Mouse (Mus musculus) midbrain, embryonic 11.5 days (tissue): ENCODE data around the gene Ap2s1. TPM values are rescaled to one million over a fixed set of nuclear protein-coding genes. Genes with fewer than 3 reads are reported as not detected.
A peak's percentile ranks its signal among the peaks of the same experiment; 100 is the strongest.

ENCODE experiments used
- ATAC-seq: fragments of 200-750 bp; cut with Nextera tagmentation; 2 replicates; pipeline ENCODE4 v1.8.0; 2017; ENCODE audit warnings: moderate TSS enrichment, moderate library complexity; ENCODE audit not compliant: low FRiP score
- DNase-seq: peaks from one replicate; pipeline ENCODE4 v3.0.0; 2015; ENCODE audit warnings: low spot score; ENCODE audit errors: missing footprints
- H3K27ac ChIP-seq: fragments of 300-500 bp; sonication (generic); 2 replicates; pipeline ENCODE4 v1.5.1; 2014; ENCODE audit warnings: low read depth, low read length
- H3K27me3 ChIP-seq: fragments of 300-500 bp; sonication (generic); 2 replicates; pipeline ENCODE4 v1.6.1; 2014; ENCODE audit warnings: mild to moderate bottlenecking, low read length, moderate library complexity, mixed read lengths; ENCODE audit not compliant: control insufficient read depth, insufficient read depth
- H3K36me3 ChIP-seq: fragments of 300-500 bp; sonication (generic); 2 replicates; pipeline ENCODE4 v1.6.1; 2014; ENCODE audit warnings: mild to moderate bottlenecking, low read length, moderate library complexity, mixed read lengths; ENCODE audit not compliant: control insufficient read depth, insufficient read depth
- H3K4me1 ChIP-seq: fragments of 300-500 bp; sonication (generic); 2 replicates; pipeline ENCODE4 v1.6.1; 2014; ENCODE audit warnings: low read length; ENCODE audit not compliant: control insufficient read depth, insufficient read depth
- H3K4me2 ChIP-seq: fragments of 300-500 bp; sonication (generic); 2 replicates; pipeline ENCODE4 v1.6.1; 2014; ENCODE audit warnings: mild to moderate bottlenecking, moderate library complexity
- H3K4me3 ChIP-seq: fragments of 300-500 bp; sonication (generic); 2 replicates; pipeline ENCODE4 v1.5.1; 2014; ENCODE audit warnings: low read depth, low read length
- H3K9ac ChIP-seq: fragments of 300-500 bp; sonication (generic); 2 replicates; pipeline ENCODE4 v1.6.1; 2014; ENCODE audit warnings: low read length
- H3K9me3 ChIP-seq: fragments of 300-500 bp; sonication (generic); 2 replicates; pipeline ENCODE4 v1.6.1; 2016; ENCODE audit warnings: low read length; ENCODE audit not compliant: control insufficient read depth
- WGBS: fragments of 180-500 bp; shearing (Covaris S2); extraction: QIAGEN DNeasy Blood & Tissue Kit; methylation state at CpG from one replicate; pipeline ENCODE4 v1.1.7; 2014; 5-methylcytosine and 5-hydroxymethylcytosine counted together
- polyA plus RNA-seq: library from polyadenylated mRNA; unstranded; fragments of >200 nt; fragmentation: Nextera tagmentation; extraction: Ambion mirVana; gene quantifications from 2 replicates; pipeline ENCODE4 v1.2.1, GENCODE M21; 2014

Gene Ap2s1
- polyA plus RNA-seq, 1 experiment from 2014 or later = 300 TPM

DNA sequence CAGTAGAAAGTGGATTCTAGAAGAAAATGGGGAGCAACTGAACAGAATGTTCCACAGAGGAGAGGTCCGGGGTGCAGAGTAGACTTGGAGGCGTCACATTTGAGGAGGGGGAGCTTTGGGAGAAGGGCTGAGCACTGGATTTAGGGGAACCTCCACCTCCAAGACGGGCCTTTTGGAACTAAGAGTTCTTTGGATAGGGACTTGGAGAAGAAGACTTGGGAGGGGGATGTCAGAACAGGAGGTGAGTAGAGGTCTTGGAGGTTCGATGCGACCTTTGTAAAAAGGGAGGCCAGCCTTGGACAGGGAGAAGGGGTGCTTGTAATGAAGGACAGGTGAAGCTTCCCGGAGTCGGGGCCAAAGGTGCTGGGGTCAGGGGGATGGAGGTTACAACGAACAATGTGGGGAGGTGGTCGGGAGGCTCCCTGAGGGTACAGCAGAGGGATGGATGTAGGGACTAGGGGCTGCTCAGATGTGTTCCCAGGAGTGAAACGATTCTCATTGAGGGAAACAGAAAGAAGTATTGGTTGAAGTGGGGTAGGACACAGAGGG is 920 bp downstream of the Ap2s1 start:
- Histone ChIP-seq H3K9me3 (no peaks in the 10 kb centered on the region), H3K27ac (no peak overlapping the region), H3K36me3 (peaks cover 2% of the 10 kb centered on the region; the same call in 1 of the 2 replicates), H3K9ac (peak overlapping the region; percentile 83), H3K27me3 (no peaks in the 10 kb centered on the region), H3K4me1 (peaks cover 14% of the 10 kb centered on the region), H3K4me2 (peak overlapping the region; percentile 89), H3K4me3 (peak overlapping the region; percentile 78)
- no peak for DNase-seq
- 62% methylated on average over 10 of the region's 10 CpGs for WGBS
- ATAC-seq = no peak

DNA sequence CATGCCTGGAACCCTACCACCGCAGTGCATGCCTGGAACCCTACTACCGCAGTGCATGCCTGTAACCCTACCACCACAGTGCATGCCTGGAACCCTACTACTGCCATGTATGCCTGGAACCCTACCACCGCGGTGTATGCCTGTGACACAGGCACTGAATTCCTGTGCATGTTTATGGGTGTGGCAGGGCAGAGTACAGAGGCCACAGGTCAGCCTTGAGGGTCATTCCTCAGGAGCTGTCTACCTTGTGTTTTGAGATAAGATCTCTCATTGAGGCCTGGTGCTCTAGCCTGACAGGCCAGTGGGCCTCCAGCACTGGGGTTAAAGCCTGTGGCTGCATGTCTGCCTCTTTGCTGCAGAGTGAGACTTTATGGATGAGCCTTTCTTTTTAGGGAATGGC is 7.2 kb downstream of the Ap2s1 start:
- no peak for DNase-seq

DNA sequence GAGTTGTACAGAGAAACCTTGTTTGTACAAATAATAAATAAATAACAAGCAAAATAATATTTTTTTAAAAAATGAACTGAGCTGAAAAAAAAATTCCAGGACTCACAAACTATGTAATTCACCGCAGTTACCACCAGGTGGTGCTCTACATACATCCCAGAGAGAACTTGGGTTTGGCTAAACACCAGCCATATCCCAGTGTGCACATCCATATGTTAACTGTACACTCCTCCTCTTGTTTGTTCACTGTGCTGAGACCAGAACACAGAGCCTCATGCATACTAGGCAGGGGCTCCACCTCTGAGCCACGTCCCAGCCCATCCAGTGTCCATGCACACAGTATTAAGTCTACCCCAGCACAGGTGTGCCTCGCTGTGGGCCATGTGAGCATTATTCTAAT is 7.9 kb downstream of the Ap2s1 start:
- no peak overlapping the region for H3K4me2 ChIP-seq
- no peaks in the 10 kb centered on the region for H3K9me3 ChIP-seq
- DNase-seq (peak; percentile 93), ATAC-seq (peak; percentile 63; the same call in 1 of the 2 replicates)
- H3K36me3 ChIP-seq = peaks cover 12% of the 10 kb centered on the region; the same call in 1 of the 2 replicates
- H3K27me3 ChIP-seq = no peaks in the 10 kb centered on the region
- no peaks in the 10 kb centered on the region for H3K4me1 ChIP-seq
- H3K27ac ChIP-seq = no peak overlapping the region
- H3K9ac ChIP-seq = no peak overlapping the region
- WGBS = 53% methylated on average over 3 of the region's 3 CpGs
- no peak overlapping the region for H3K4me3 ChIP-seq

More for the DNA sequence above, 7.2 kb downstream of the Ap2s1 start:
- H3K4me3 ChIP-seq = no peak overlapping the region
- H3K27ac ChIP-seq = no peak overlapping the region
- H3K4me2 ChIP-seq = no peak overlapping the region
- no peak overlapping the region for H3K9ac ChIP-seq
- no peaks in the 10 kb centered on the region for H3K4me1 ChIP-seq
- no peaks in the 10 kb centered on the region for H3K9me3 ChIP-seq
- H3K27me3 ChIP-seq = no peaks in the 10 kb centered on the region
- no peak for ATAC-seq
- peaks cover 12% of the 10 kb centered on the region; the same call in 1 of the 2 replicates for H3K36me3 ChIP-seq
- 92% methylated on average over 4 of the region's 4 CpGs for WGBS

DNA sequence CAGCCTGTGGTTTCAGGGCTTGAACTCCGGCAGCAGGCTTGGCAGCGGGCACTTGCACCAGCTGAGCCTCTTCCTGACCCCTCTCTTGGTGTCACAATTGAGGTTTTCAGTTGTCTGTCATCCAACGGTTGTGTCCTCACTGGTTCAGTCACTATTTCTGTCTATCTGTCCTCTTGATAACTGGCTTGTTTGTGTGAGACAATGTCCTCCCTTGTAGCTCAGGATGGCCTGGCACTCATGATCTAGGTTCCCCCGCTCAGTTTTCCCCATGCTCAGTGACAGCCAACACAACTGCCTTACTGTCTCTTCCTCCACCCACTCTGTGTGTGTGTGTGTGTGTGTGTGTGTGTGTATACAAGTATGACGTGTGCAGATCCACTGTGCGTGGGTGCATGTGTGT is 9.4 kb downstream of the Ap2s1 start:
- no peaks in the 10 kb centered on the region for H3K27me3 ChIP-seq
- no peak overlapping the region for H3K4me2 ChIP-seq
- DNase-seq = no peak
- H3K4me1 ChIP-seq = no peaks in the 10 kb centered on the region
- no peak overlapping the region for H3K9ac ChIP-seq
- peaks cover 12% of the 10 kb centered on the region; the same call in 1 of the 2 replicates for H3K36me3 ChIP-seq
- no peak overlapping the region for H3K4me3 ChIP-seq
- 93% methylated on average over 6 of the region's 6 CpGs for WGBS
- no peaks in the 10 kb centered on the region for H3K9me3 ChIP-seq
- H3K27ac ChIP-seq = no peak overlapping the region
- ATAC-seq = no peak

DNA sequence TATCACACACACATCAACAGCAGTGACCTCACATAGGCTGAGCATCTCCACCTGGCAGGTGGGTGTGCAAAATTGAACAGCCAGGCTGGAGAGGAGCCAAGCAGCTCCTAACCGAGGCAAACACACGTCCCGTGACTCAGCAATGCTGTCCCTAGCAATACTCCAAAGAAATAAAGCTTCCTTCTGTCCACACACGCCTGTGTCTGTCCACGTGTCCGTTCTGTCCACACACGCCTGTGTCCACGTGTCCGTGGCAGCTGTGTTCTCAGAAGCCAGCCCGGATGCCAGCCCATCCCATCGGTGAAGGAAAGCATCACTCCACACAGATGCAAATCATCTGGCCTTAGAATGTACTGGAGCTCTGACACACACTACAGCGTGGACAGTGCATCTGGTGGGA is 13.8 kb downstream of the Ap2s1 start:
- no peaks in the 10 kb centered on the region for H3K27me3 ChIP-seq
- 89% methylated on average over 12 of the region's 12 CpGs for WGBS
- H3K36me3 ChIP-seq = peaks cover 7% of the 10 kb centered on the region; the same call in 1 of the 2 replicates
- H3K9ac ChIP-seq = no peak overlapping the region
- H3K4me1 ChIP-seq = no peaks in the 10 kb centered on the region
- no peak overlapping the region for H3K27ac ChIP-seq
- DNase-seq = no peak
- no peaks in the 10 kb centered on the region for H3K9me3 ChIP-seq
- no peak overlapping the region for H3K4me3 ChIP-seq
- no peak overlapping the region for H3K4me2 ChIP-seq
- no peak for ATAC-seq

DNA sequence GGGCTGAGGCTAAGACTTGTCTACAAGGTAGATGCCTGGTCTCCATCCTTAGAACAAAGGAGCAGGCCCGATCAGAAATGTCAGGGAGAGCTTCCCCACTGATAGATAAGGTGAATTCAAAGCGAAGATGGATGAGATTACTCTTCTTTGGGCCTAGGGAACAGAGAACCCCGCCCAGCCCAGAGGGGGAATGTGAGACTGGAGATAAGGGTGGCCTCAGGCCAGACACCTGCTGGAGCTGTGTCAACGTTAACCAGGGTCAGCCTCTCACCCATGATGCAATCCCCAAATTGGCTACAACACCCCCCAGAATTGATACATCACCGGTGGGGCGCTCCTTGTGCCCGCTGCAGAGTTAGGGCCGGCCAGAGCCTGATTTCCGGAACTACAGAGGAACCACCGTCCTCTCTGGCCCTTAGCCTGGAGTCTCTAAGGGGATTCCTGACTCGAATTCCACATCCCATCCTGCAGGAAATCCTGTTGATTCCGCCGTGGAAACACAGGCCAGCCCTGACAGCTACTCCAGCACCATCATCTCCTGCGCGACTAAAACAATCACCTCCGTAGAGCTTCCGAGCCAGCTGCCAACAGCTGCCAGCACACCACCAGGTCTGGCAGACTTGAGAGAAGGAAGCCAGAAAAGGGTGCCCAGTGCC is 17.3 kb downstream of the Ap2s1 start:
- Histone ChIP-seq H3K9me3 (no peaks in the 10 kb centered on the region), H3K4me3 (no peak overlapping the region), H3K27ac (no peak overlapping the region), H3K36me3 (no peaks in the 10 kb centered on the region), H3K9ac (no peak overlapping the region), H3K4me2 (no peak overlapping the region), H3K4me1 (no peaks in the 10 kb centered on the region), H3K27me3 (no peaks in the 10 kb centered on the region)
- no peak for ATAC-seq
- DNase-seq = no peak
- 77% methylated on average over 17 of the region's 17 CpGs for WGBS

DNA sequence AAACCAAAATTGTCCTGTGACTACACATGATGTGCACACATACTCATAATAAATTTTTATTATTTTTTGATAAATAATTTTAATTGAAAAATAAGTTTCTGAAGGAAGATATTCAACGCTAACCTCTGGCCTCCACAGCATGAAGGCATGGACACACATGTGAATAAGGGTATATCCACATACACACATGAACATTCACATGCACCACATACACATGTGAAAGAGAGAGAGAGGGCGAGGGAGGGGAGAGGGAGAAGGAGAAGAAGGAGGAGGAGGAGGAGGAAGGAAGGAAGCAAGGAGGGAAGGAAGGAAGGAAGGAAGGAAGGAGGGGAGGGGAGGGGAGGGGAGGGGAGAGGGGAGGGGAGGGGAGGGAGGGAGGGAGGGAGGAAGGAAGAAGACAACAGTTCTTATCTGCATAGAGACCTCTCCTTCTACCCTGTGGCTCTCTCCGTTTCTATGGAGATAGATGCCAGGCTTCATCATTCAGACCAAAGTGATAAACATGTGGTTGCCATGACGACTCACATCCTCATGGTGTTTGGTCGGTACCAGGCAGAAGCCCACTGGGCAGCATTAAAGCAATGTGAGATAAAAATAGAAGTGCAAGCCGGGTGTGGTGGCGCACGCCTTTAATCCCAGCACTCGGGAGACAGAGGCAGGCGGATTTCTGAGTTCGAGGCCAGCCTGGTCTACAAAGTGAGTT is 20.8 kb downstream of the Ap2s1 start:
- Histone ChIP-seq H3K9me3 (no peaks in the 10 kb centered on the region), H3K4me2 (no peak overlapping the region), H3K9ac (no peak overlapping the region), H3K4me3 (no peak overlapping the region), H3K36me3 (no peaks in the 10 kb centered on the region), H3K27me3 (no peaks in the 10 kb centered on the region), H3K27ac (no peak overlapping the region), H3K4me1 (no peaks in the 10 kb centered on the region)
- ATAC-seq = peak; percentile 38; the same call in 1 of the 2 replicates
- 77% methylated on average over 10 of the region's 11 CpGs for WGBS
- DNase-seq = no peak

DNA sequence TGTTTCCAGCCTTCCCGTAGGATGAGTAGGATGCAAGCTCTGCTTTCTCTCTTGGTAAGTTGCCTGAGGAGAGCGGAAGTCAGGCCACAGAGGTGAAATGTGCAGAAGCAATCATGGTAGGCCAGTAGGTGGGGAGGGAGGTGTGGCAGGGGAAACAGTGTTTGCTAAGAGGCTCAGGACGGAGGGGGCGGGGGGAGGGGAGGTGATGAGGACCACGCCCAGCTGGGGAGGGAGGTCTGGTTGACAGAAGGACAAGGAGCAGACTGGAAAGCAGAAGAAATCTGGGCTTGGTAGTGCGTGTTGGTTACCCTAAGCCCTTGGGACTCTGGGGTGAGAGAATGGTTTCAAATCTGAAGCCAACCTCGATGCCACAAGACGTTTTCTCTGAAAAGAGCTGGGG is 22.1 kb downstream of the Ap2s1 start:
- 27% methylated on average over 8 of the region's 8 CpGs for WGBS
- no peak overlapping the region for H3K4me2 ChIP-seq
- H3K4me1 ChIP-seq = no peaks in the 10 kb centered on the region
- no peaks in the 10 kb centered on the region for H3K27me3 ChIP-seq
- no peak overlapping the region for H3K4me3 ChIP-seq
- H3K9ac ChIP-seq = no peak overlapping the region
- H3K36me3 ChIP-seq = no peaks in the 10 kb centered on the region
- DNase-seq (no peak), ATAC-seq (no peak)
- no peaks in the 10 kb centered on the region for H3K9me3 ChIP-seq
- H3K27ac ChIP-seq = no peak overlapping the region

DNA sequence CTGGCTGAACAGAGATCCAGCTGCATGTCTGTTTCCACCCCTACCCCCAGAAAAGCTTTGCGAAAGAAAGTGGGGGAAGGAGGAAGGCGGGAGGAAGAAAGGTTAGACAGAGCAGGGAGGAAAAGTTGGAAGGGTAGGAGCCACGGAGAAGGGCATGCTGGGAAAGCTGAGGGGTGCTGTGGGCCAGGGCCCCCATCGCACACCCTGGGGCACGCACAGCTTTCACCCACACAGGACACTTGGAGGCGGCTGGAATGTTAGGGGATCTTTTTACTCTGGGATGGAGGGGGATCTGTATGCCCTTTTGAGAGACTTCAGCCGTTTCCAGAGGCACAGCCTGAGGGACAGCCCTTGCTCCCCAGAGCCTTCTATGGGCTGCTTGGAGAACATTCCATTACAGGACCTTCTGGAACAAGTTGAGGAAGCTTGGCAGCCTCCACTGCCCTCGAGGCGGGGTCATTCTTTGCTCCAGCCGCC is 22.8 kb downstream of the Ap2s1 start:
- ATAC-seq (no peak), DNase-seq (no peak)
- Histone ChIP-seq H3K27me3 (no peaks in the 10 kb centered on the region), H3K4me1 (no peaks in the 10 kb centered on the region), H3K36me3 (no peaks in the 10 kb centered on the region), H3K27ac (no peak overlapping the region), H3K9ac (no peak overlapping the region), H3K9me3 (no peaks in the 10 kb centered on the region), H3K4me2 (no peak overlapping the region), H3K4me3 (no peak overlapping the region)
- WGBS = 57% methylated on average over 10 of the region's 10 CpGs
